Mouse (Mus musculus): ENCODE measurements at regions not wholly inside any gene's neighbourhood (a gene's known extent, or its start where the extent isn't known, plus 50 kb on each side); places are given as distances from the start of the nearest gene placed in this dataset.
A peak's percentile ranks its signal among the peaks of the same experiment; 100 is the strongest.

DNA sequence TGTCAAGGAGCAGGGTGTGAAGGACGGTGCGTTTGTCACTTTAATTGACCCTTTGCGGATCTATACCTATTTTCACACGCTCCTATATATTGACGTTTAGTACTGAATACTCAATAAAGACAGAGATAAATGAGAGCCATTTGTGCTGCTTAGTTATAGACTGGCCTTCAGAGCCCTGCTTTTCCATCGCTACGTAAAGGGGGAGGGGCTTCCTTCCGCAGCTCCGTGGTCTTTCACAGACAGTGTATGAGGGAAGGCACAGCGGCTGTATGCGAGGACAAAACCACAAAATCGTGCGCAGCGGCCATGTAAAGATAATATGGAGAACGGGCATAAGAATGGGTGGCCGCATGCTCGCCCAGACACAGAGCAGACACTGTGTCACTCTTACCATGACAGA lies 58.4 kb upstream of the Pced1b start:
- no peak for DNase-seq (ENCODE audit: extremely low spot score, low spot score)

DNA sequence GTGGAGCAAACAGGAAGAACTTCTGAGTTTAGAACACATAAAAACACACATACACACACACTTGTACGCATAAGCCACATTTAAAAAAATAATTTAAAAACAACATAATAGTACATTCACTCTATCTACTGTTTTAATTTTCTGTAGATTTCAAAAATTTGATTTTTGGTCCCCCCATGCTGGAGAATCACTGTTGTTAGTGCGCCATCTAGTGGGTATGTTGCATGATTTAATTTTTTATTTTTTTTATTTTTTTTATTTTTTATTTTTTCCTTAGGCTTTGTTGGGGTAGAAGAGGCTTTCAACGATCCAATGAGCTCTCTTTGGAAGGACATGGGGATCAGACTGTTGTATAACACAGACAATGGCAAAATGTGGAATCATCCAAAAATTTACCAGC lies 59.1 kb upstream of the Pced1b start:
- DNase-seq (ENCODE audit: extremely low spot score, low spot score), result no peak

DNA sequence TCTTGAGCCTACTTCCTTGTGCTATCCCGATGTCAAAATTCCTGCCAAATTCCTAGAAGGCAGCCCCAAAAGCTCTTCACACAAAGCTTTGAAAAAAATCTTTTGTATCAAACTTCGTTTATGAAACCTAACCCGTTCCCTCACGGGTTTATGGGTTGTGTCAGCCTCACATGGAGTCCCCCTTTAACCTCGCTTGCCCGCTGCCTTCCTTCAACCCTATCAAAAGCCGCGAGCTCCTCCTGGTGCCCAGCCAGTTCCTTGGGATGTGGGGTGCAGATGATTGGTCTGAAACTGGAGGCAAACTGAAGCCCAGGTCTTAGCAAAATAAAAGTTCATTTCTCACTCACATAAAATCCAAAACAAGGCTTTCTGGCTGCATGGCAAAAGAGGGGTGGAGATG lies 60.9 kb upstream of the Pced1b start:
- no peak for DNase-seq (ENCODE audit: extremely low spot score, low spot score)

DNA sequence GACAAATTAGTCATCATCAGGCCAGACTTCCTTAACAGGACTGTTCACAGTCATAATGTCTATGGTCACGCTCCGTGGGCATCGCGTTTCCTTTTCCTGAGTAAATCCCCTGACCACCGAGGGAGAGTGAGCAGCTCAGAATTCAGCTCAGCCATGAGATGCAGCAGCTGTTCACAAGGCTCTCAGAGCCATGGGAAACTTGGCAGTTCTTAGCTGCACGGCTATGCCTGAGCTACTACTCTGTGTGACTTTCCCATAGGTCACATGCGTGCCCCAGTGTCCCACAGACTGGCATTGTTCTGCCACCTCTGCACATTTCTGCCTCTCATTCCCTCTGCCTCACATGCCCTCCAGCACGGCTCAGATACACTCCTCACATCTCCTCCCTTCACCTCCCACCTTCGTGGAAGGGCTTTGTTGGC lies 64.3 kb upstream of the Pced1b start:
- no peak for DNase-seq (ENCODE audit: extremely low spot score, low spot score)

DNA sequence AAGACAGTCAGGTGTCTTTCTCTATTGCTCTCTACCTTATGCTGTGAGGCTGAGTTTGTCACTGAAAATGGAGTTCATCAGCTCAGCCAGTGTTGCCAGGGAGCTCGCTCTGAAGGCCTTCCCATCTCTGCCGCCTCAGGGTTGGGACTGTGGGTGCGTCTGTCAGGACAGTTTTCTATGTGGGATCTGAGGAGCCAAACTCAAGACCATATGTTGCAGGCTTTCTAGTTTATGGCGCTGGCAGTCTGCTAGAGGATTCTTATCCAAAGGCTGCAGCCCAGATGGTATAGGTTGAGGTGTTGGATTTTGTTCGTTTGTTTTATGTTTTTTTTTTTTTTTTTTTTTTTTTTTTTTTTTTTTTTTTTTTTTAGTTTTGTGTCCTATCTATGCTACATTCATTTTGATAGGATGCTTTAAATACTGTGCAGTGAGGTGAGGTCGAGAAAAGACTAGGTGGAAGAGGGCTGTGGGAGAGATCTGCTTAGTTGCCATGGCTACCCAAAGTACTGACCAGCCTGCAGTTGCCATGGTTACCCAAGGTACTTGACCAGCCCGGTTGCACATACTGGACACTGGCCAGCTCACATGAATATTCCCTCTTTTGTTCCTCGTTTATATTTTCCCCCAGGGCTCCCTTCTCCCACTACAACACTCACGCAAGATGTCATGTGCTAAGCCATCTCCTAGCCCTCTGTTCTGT lies 65.8 kb upstream of the Pced1b start:
- no peak for DNase-seq (ENCODE audit: extremely low spot score, low spot score)

DNA sequence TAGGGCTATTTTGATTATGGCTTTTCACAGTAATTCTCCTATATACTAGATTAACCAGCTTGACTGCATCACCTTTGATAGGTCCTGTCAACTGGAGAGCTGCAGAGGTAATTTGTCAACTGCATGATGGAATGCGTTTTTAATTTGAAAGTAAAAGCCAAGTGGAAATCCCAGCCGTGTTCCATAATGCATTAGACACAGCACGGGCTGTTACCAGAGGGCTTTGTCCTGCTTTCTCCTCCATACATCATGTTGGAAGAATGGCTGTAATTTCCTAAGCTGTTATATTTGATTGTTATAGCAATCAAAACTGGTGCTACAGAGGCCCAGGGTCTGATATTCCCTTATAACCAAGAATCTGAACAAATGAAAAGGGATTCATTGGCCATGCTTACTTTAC lies 68.6 kb upstream of the Pced1b start:
- DNase-seq (ENCODE audit: extremely low spot score, low spot score), result no peak

DNA sequence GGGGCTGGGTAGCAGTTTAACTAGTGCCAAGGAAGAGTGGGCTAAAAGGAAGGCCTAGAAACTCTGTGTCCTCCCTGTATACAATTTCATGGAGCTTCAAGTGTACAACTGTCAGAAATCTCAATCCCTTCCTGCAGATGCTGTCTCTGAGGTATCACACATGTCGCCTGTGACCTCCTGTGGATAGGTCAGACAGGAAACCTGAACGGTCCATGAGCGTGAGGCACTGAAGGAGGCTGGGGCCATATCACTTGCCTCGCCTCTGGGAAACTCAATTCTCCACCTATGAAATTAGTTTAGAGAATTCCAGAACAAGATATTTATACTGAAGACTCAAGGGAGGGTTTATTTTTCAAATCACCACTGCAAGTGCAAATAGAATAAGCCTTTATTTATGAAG lies 69.1 kb upstream of the Pced1b start:
- DNase-seq (ENCODE audit: extremely low spot score, low spot score), result no peak

DNA sequence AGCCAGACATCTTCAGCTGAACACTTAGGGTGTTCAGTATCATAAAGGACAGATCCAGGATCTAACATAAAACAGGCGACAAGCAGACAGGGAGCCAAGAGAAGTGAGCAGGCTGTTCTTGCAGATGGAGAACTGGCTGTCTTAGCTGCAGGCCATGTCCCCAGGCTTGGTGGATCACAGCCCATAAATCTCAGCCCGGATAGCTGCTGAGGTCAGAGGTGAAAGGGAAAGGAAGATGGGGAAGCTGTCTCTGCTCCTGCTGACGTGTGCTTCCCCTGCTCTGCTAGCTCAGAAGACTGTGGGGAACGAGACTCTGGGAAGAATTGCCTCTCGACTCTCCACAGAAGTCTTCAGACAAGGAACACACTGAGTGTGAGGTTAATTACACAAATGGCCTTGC lies 71.9 kb upstream of the Pced1b start:
- peak; percentile 42 for DNase-seq (ENCODE audit: extremely low spot score, low spot score)

DNA sequence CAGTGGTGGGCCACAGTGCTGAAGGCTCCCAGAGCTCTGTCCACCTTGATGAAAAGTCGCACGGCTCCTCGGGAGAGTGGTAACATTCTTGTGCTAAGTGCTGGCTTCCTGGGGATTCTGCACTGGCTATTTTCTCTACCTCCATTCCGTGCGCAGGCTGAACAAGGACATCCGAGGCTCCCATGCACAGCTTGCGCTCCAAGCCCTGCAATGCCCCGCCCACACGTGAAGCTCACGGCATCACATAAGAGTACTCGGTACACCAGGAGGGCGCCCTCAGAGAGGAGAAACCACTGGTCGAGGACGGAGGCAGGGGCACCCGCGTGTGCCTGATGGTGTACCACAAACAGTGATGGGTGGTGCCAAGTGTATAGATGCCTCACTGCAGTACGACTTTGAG lies 73.7 kb upstream of the Pced1b start:
- DNase-seq (ENCODE audit: extremely low spot score, low spot score), result no peak

DNA sequence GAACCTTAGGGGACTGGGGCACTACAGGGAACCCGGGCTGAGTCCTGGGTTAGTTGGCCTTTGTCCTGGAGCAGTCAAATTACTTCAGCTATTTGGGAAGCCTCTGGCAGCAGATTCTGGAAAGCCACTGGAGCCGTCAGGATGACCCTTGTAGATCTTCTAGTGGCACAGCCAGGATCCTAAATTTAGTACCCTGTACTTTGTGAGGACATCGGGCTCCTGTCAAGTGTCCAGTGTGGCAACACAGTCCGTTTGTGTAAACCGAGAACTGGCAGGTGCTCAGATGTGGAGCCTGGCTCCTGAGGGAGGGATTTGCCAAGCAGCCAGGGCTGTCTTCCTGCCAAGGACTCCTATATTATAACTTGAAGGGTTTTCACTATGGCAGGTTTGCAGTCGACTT lies 76.8 kb upstream of the Pced1b start:
- DNase-seq (ENCODE audit: extremely low spot score, low spot score), result no peak

DNA sequence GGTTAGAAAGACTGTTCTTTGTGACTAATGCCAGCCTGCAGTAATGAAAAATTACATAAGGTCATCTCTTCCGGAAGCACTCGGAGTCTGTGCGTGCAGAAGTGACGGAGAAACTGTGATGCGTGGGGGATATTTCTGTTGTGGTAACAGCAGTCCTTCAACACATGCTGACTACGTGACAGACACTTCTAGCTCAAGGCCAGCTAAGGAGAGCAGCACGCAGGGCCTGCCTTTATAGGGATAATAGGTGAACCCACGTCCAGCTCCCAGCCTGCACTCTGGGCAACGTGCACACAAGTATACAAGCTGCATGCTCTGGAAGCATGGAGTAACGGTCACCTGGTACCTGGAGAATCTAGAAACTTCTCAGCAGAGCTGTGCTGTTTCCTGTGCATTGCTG lies 77.5 kb upstream of the Pced1b start:
- no peak for DNase-seq (ENCODE audit: extremely low spot score, low spot score)

DNA sequence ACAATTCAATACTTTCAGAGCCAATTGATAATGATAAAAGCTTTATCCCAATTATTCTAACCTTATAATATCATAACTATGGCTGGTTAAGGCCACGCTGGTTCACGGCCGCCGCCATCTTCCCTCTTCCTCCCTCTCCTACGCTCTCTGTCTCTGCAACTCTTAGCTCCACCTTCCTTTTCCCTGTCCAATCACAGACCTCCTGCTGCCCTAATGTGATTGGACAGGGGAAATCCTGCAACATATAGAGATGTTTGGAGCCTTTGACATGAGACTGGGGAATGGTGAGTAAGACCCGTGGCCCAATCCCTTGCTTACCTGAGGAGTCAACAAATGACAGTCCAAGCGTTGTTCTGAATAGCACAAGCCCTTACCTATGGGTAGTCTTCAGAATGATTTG lies 79.8 kb upstream of the Pced1b start:
- no peak for DNase-seq (ENCODE audit: extremely low spot score, low spot score)

DNA sequence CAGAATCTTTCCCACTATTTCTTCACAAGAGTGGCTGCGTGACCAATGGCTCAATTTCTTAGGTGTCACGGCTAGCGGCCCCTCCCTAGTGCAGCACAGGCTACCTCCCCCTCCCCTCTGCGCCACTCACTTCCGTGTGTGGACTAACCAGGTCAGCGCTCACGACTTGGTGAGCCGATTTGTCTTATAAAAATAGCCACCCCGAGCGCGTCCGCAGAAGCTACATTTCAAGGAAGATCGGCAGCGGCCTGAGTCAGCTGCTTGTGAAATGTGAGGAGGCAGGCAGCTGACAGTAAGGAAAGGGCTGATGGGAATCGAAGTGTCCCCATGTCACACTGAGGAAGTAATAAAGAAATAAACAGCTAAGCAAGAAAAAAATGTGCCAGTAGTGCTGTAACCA lies 82.3 kb upstream of the Pced1b start:
- DNase-seq (ENCODE audit: extremely low spot score, low spot score), result no peak

DNA sequence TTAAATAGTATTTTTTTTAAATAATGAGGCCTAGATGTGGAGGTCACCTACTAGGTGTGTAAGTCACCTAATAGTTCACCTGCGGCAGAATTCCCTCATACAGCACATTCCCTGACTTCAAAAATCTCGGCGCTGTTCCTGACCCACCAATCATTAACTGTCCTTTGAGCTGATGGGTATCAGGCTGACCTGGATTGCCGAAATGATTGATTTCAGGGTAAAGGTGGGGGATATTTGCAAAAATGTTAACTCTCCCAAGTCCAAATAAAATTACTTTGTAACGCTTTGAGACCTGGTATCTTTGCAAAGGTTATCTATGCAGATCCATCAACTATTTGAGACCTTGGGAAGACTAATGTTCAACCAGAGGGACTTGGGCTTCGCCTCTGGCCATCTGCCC lies 82.9 kb upstream of the Pced1b start:
- DNase-seq (ENCODE audit: extremely low spot score, low spot score), result no peak

DNA sequence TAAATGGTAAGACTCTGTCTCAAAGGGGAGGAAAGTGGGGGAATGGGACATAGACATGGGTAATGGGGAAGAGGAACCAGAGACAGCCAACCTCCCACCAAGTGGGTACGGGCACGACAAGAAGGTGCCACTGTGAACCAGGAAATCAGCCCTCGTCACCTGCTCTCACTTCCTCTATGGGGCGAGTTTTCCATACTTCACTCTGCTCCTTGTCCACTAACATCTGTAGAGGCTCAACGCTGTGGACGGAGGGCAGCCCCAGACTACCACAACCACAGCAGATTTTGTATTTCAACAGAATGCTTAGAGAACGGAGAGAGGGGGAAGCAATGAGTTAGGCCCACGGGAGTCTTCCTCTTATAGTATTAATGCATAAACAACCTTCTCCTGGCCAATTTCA lies 83.8 kb upstream of the Pced1b start:
- no peak for DNase-seq (ENCODE audit: extremely low spot score, low spot score)

DNA sequence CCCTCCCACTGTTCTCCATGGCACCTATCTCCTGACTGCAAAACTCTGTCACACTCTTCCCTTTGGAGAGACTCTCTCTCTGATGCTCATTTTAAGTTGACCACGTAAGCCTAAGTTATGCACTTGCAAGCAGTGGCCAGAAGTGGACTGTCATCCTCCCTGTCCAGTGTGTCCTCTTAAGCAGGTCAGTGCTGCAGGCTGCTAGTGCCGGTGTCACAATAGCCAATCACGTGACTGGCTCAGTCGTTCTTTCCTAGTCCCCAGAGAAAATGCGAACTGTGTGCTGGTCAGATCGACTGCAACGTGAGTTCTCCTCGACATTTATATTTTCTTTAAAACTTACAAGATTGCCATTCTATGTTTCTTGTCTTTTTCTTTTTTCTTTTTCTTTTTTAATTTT lies 84.6 kb upstream of the Pced1b start:
- no peak for DNase-seq (ENCODE audit: extremely low spot score, low spot score)

DNA sequence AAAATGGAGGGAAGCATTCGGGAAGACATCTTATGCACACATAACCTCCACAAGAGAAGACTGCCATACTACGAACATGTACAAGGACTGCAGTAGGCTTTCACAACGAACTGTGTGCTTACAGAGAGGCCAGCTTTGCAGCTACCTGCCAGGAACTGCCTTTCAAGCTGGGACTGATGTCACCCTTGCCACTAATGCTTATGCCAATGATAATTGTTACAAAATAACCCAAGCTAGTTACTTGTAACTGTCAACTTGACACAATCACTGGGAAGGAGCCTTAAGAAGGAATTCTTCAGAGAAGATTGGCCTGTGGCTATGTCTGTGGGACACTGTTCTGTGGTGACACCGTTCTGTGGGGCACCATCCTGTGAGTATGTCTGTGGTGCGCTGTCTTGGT lies 85.4 kb upstream of the Pced1b start:
- DNase-seq (ENCODE audit: extremely low spot score, low spot score), result no peak

DNA sequence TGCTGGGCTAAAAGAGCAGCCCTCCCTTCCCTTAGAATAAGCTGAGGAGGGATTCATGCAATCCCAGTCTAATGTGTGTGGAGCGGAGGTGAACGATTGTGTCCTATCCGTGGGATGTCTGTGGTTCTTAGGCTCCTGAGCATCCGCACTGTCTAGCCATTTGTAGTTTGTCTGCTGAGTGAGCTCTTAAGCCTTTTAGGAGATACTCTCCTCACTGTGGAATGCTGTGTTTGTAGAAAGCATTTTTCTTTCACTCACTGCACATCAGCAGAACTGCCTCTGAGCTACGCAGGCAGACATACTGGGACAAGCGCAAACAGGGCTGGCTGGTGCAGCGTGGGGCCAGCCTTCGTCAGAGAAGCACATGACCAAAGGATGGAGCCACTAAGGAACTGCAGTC lies 94.6 kb upstream of the Pced1b start:
- no peak for DNase-seq (ENCODE audit: extremely low spot score, low spot score)

DNA sequence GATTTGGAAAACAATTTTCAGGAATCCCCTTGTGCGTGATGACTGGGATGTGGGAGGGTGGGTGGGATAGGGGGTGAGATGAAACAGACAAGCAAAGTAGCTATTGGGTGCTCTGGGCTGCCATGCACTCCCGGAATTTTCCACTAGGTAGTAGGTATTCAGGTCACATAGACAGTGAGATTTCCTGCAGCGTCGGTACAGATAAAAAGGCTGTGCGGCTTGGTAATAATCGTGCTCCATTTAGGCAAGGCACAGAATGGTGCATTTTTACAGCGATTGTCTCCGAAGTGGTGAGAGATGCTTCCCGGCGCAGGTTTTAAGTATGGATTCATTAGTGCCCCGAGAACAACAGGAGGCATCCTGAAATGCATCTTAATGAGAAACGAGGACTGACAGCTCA lies 95.1 kb upstream of the Pced1b start:
- DNase-seq (ENCODE audit: extremely low spot score, low spot score), result no peak

DNA sequence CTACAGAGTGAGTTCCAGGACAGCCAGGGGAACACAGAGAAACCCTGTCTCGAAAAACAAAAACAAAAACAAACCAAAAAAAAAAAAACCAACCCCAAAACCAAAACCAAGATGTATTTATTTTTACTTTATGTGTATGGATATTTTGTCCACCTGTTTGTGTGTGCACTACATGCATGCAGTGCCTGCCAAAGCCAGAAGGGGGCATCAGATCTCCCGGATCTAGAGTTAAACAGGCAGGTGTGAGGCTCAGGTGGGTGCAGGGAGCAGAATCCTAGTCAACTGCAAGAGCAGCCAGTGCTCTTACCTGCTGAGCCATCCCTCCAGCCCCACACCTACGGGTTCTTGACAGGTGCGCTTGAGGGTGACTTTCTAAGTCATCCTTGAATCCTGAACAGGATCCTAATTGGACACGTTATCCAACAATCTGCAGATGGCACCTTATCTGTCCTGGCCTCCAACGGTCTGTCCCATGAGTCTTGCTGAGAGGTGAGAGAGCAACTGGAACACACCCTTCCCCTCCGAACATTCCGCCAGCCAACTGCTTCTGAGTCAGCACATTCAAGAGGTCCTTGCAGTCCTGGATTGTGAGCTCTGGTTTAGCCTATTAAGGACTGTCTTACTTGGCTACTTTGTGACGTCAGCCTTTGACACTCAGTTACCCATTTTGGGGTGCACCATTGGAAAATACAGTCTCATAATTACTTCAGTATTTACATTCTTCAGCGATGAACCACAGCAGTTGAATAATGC lies 95.4 kb upstream of the Slc38a4 start:
- no peak for DNase-seq (ENCODE audit: extremely low spot score, low spot score)

DNA sequence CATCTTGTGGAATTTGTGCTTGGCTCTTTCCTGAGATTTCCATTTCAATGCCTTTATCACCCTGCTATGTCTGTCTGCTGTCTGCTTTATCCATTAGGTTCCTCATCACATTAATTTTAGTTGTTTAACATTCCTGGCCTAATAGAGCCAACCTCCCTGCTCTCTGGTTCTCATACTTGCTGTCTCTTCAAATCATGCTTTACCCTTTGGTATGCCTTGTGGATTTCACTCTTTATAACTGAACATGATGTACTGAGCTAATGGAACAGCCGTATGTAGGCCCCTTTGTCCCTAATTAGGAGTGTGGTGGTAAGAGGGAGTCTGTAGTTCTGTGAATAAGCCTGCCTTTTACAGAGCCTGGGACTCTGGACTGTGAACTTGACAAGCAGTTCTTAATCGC lies 86.2 kb upstream of the Slc38a4 start:
- DNase-seq (ENCODE audit: extremely low spot score, low spot score), result no peak

DNA sequence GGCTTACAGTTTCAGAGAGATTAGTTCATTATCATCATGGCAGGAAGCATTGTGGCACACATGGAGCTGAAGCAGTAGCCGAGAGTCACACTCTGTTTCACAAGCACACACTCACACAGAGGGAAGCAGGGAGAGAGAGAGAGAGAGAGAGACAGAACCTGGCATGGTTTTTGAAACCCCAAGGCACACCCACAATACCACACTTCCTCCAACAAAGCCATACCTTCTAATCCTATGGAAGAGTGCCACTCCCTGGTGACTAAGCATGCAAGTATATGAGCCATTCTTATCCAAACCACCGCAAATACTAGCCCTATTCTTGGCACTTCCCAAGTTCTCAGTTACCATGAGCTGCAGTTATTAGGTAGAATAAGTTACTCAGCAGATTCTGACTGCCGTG lies 82.5 kb upstream of the Slc38a4 start:
- DNase-seq (ENCODE audit: extremely low spot score, low spot score), result no peak

DNA sequence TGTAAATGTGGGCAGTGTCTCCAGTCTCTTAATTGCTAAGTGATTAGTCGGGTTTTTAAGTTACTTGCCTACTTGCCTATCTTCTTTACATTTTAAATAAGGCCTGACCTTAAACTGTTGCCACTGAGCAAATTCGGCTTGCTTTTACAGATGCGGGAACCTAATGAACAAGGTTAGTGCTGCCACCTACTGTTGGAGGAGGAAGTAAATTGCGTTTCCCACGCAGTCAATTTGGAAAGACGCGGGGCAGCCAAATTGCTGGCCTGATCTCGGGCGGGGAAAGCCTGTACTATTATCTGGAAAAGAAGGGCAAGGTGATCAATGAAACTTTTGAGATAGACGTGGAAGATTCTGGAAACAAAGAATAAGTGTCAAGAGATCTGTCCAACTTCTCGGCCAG lies 79.5 kb upstream of the Slc38a4 start:
- peak; percentile 46 for DNase-seq (ENCODE audit: extremely low spot score, low spot score)
